Mouse (Mus musculus): ENCODE data around the gene Sez6. TPM values are rescaled to one million over a fixed set of nuclear protein-coding genes. Genes with fewer than 3 reads are reported as not detected.

Gene Sez6
- polyA plus RNA-seq, 3 experiments from 2014 or later, result 0.24 TPM; not detected in 2

DNA sequence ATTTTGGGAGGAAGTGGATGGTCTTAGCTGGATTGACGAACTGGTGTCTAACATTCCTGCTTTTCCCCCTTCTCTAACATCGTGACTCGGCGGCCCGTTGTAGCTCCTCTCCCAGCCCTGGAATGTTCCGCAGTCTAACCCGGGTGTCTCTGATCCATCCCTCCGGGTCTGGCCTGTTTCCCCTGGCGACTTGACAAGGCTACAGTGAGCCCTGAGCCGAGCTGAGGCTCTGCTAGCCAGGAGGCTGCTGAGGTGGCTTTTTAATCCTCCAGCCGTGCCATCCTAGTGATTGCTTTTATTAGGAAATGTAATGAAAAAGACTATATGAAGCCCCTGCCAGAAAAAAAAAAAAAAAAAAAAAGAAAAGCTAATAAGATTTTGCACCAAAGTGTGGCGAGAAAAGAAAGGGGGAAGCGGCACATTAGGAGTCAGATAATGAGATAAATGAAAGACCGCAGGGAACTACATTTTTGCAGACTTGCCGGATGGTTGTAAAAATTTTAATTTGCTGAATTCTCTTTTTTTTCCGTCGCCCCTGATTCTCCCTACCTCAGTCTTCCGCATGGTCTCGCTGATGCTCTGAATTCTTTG, 24.4 kb upstream of the Sez6 start:
- ATAC-seq, result no peak

GRCm38 (mm10) chr11:77906747-77907174, 23.8 kb upstream of the Sez6 start:
- no peak for ATAC-seq

DNA sequence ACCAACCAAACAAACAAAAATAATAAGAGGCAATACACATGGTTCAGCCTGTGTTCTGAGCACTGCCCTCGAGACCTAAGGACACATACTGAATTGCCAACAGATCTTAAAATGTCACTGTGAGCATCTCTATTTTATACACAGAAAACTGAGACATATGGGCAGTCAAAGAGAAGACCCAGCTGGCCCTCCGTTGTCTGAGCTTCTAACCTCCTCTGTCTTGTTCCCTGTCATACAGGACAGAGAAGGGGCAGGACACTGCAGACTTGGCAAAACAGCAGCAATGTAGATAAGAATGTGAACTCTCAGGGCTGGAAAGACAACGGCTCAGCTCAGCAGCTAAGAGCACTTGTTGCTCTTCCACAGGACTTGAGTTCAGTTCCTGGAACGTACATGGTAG, 22.1 kb upstream of the Sez6 start:
- ATAC-seq, result no peak

- no peak for ATAC-seq
Observed at GRCm38 (mm10) chr11:77909376-77909775, 21.2 kb upstream of the Sez6 start.

GRCm38 (mm10) chr11:77909776-77910175, 20.8 kb upstream of the Sez6 start:
- ATAC-seq, result no peak

DNA sequence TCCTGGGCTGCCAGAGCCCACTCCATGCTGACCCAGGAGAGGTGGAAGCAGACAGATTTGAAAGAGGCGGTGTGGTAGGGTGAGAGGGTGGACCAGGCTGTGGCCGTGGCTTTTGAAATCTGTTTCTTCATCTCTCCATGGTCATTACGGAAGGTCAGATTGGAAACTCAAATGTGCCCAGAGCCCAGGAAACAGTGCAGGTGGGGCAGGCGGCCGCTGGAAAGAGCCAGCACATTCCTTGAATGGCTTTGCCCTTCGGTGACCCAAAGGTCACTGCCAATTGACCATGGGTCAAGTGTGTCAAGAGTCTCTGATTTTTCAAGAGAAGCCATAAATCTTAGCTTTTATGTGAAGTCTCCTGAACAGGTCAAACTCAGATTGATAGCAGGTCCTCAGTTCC, 17.1 kb upstream of the Sez6 start:
- ATAC-seq, result no peak

- no peak for ATAC-seq
Observed at GRCm38 (mm10) chr11:77914598-77915260, 15.9 kb upstream of the Sez6 start.

DNA sequence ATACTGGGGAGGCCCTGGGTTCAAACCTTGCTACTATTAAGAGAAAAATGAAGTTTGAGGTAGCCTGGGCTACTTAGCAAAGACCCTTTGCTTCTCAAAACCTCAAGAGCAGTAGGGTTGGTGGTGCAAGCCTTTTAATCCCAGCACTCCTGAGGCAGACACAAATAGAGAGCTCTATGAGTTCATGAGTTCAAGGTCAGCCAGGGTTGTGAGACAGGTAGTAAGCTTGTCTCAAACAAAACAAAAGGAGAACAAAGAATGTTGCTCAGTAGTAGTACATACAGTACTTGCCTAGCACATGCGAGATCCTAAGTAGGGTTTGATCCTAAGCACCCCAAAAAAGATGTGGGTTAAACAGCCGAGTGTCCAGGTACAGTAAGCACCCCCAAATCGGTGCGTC, 13.9 kb upstream of the Sez6 start:
- no peak for ATAC-seq

- ATAC-seq, result no peak
Observed at GRCm38 (mm10) chr11:77917166-77917565, 13.4 kb upstream of the Sez6 start.

DNA sequence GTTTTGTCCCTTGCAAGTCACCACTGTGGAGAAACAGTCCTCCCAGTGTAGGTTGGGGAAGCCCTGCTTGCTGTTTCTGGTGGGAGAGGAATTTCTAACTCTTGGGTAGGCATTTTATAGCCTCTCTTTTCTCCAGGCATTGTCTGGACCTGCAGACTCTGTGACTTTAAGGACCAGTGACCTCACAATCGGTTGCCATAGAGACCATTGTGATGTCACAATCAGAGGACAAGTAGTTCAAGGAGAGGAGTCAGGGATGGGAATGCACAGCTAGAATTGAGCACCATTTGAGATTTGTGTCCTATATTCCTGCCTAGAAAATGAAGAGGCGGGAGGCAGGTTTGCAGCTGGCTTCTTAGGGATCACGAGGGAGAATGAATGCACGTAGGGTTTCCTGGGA, 7.3 kb upstream of the Sez6 start:
- no peak for ATAC-seq

DNA sequence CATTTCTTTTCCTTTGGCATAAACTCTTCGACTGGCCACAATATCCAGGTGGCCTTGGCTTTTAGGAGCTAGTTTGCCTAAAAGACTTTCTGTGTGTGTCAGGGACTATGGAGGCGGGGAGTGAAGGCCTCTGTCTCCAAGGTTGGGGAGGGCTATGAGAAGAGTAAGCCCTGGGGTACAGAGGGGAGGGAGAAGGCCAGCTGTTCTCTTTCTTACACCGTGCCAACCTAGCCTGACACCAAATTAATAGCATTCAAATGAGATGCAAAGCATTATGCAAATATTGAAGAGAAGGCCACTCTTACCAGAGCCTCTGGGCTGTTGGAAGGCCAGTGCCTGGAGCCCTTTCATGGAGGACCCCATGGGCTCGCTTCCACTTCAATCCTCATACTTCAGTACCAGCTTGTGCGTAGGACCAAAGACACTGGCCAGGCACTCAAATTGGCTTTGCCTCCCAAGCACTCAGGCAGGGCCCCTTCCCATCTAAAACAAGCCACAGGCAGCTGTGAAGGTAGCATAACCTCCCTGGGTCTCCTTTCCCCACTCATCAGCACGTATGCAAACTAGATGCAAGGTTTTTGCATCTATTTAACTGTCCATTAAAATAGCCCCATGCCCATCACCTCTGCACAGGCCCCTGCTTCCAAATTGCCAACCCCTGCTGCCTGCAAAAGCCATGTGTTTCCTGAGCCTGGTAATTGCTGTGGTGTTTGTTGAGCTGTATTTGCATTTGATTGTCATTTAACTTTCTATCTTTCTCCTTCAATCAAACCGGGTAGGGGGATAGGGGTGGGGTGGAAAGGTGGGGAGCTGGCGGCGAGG, 4.6 kb upstream of the Sez6 start:
- no peak for ATAC-seq

DNA sequence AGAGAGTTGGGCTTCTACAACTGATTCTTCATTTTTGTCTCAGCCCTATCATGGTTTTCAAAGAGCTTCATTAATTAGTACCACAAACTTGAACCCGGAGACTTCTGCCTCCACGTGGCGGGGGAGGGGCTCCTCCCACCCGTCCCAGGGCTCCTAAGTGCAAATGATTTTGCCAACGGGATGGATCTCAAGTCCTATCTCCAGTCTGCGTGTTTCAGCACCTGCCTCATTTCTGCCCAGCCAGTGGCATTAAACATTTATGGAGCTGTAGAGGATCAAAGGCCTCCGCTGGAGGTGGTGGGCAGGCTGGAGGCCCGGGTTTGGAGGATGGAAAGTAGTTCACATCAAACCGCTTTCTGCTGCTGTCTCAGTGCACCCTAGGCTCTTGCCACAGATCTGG, 3.9 kb upstream of the Sez6 start:
- no peak for ATAC-seq

DNA sequence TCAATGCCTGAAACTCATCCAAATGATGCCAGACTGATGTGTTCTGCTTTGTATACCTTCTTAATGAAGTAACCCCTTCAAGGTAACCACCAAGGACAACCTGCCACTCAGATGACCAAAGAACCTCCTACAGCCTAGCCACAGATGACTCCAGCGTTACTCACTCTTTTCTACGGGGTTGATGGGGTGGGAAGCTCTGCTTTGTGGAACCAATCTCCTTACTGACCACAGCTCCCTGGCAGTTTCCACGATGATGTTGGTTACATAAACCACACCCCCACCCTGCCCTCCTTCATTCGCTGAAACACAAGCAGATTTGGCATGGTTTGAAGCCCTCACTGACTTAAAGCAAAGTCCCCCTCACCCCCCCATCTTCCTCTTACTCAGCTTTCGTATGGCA, 2.8 kb upstream of the Sez6 start:
- no peak for ATAC-seq

GRCm38 (mm10) chr11:77931541-77932433, 1.2 kb downstream of the Sez6 start:
- ATAC-seq, result no peak

GRCm38 (mm10) chr11:77932576-77932975, 2.0 kb downstream of the Sez6 start:
- ATAC-seq, result no peak

DNA sequence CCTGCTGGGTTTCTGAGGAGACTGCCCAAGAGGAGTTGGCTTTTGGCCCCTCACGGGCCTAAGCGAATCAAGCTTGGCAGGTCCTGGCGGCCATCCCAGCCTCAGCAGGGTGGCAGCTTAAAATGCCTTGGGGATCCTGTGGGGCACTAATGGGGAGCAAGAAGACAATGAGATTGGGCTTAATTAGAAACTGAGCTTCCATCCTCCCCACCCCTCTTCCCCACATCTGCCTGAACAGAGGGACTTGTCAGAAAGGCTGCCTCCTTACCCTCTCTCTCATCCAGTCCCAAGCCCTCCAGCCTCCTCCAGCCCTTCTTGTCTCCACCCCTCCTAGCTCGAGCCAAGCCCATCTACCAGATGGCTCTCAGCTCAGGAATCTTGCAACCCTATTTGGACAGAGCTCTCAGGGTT, 3.5 kb downstream of the Sez6 start:
- ATAC-seq, result no peak

DNA sequence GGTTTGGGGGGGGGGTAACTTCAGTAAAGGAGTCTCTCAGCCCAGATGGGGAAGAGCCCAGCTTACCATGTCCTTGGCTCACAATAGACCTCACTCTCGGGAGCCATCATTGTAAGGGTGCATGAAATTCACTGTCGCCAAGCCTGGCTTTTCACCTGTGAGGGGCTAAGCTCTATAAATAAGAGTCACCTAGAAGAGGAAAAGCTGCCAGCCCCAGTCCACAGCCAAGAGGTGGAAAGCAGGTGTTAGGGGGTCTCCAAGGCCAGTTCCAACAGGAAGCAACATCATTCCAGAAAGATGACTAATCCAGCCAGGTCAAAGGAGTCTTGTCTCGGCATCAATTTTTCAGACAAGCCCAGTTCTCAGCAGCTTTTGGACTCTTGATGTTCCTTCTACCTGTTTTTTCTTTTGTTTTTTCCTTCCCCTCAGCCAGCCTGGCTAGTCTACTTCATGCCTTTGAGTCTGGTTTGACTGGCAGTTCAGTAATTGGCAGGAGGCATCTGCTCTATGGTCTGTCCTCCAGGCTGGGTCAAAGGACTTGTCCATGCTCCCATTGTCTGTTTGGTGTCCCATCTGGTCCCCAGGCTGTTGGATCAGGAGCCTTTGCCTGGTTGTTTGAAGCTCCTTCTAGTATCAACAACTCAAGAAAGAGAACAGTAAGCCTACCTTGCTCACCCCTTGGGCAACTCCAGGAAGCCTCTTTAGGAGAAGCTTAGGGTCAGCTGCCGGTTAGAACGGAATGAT, 4.1 kb downstream of the Sez6 start:
- no peak for ATAC-seq

DNA sequence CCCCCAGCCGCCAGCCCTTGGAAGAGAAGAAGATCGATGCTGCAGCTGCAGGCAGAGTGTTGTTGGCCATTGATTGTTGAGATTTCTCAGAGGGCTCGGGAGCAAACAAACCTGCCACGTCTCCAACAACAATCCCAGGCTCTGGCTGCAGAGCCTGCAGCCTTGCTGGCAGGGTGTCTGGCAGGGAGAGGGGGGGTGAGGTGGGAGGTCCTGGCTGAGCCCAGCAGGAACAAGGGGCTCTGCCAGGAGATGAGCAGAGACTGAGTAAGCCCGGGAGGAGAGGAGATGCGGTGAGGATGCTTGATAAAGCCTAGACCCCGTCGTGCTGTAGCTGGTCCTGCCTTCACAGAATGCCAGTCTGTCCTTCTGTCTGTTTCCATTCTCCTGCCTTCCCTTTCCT, 6.2 kb downstream of the Sez6 start:
- ATAC-seq, result no peak

DNA sequence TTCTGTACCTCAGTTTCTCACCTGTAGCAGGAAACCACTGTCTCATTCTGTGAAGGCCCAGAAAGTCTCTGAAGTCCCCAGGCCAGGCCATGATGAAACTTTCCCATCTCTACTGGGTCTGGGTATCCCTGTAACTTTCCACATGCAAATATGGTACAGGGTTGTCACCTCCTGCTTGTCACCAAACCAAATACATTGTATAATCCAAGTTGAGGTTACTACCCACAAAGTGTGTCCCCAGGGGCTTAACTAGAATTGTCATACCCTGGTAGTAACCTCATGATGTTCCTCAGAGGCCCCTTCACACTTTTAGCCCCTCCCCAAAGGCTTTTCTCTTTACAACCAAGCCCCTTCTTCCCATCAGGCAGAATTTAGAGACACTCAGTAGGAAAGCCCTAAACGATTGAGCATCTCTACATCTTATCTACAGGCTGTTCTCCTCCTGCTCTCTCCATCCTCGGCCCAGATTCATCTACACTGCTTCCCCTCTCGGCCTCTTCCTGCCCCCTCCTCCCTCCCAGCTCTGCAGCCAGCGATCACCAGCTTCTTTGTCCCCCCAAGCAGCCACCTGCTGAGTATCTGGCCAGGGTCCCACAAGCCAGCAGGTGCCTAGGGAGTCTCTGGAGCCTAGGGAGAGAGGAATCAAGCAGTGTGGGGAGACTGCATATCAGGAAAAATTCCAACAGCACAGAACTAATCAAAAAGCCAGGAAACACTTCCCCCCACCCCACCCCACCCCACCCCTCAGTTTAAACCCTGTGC, 7.2 kb downstream of the Sez6 start:
- ATAC-seq, result no peak

- ATAC-seq, result no peak
Observed at GRCm38 (mm10) chr11:77942230-77942629, 11.6 kb downstream of the Sez6 start.

- no peak for ATAC-seq
Observed at GRCm38 (mm10) chr11:77947860-77948259, 17.3 kb downstream of the Sez6 start.

Data from inflammation-experienced regulatory T-cells, adult 6 months (primary cell).